Mouse (Mus musculus) lung, postnatal 0 days (tissue): ENCODE data around the gene Npcd. TPM values are rescaled to one million over a fixed set of nuclear protein-coding genes. Genes with fewer than 3 reads are reported as not detected.

Experiments
- ATAC-seq: fragments of 200-750 bp; cut with Nextera tagmentation; 2 replicates; pipeline ENCODE4 v1.8.0; 2017; ENCODE audit warnings: moderate library complexity
- DNase-seq: peaks from one replicate; pipeline ENCODE4 v3.0.0-alpha.2; 2016; ENCODE audit warnings: low spot score
- H3K27ac ChIP-seq: fragments of 300-500 bp; sonication (generic); 2 replicates; pipeline ENCODE4 v1.5.1; 2014; ENCODE audit warnings: antibody characterized with exemption, mild to moderate bottlenecking, low read length, mixed read lengths
- H3K27me3 ChIP-seq: fragments of 300-500 bp; sonication (generic); replicated peaks from 2 replicates; pipeline ENCODE4 v1.6.1; 2014; ENCODE audit warnings: low read length, mixed read lengths; ENCODE audit not compliant: insufficient read depth
- H3K36me3 ChIP-seq: fragments of 300-500 bp; sonication (generic); 2 replicates; pipeline ENCODE4 v1.6.1; 2014; ENCODE audit warnings: low read length, mixed read lengths; ENCODE audit not compliant: insufficient read depth
- H3K4me1 ChIP-seq: fragments of 300-500 bp; sonication (generic); 2 replicates; pipeline ENCODE4 v1.6.1; 2014; ENCODE audit warnings: antibody characterized with exemption, low read depth, low read length, mixed read lengths; ENCODE audit not compliant: insufficient read depth
- H3K4me2 ChIP-seq: fragments of 300-500 bp; sonication (generic); replicated peaks from 2 replicates; pipeline ENCODE4 v1.6.1; 2014; ENCODE audit warnings: low read depth, mild to moderate bottlenecking, low read length, moderate library complexity, mixed read lengths
- H3K4me3 ChIP-seq: fragments of 300-500 bp; sonication (generic); 2 replicates; pipeline ENCODE4 v1.5.1; 2014; ENCODE audit warnings: low read depth, low read length
- H3K9ac ChIP-seq: fragments of 300-500 bp; sonication (generic); replicated peaks from 2 replicates; pipeline ENCODE4 v1.6.1; 2014; ENCODE audit warnings: low read depth, mild to moderate bottlenecking
- H3K9me3 ChIP-seq: fragments of 300-500 bp; sonication (generic); 2 replicates; pipeline ENCODE4 v1.6.1; 2016; ENCODE audit warnings: low read length, mixed read lengths
- CTCF ChIP-seq: IDR thresholded peaks from 2 replicates; pipeline ENCODE4 v1.5.1; 2016; ENCODE audit warnings: antibody characterized with exemption, mild to moderate bottlenecking
- EP300 ChIP-seq: IDR thresholded peaks from 2 replicates; pipeline ENCODE4 v1.6.1; 2016; ENCODE audit warnings: antibody characterized with exemption, mild to moderate bottlenecking, control low read depth
- WGBS: fragments of 180-500 bp; shearing (Covaris S2); extraction: QIAGEN DNeasy Blood & Tissue Kit; methylation state at CpG from one replicate; pipeline ENCODE4 v1.1.7; 2014; 5-methylcytosine and 5-hydroxymethylcytosine counted together
- polyA plus RNA-seq: library from polyadenylated mRNA; unstranded; fragments of >200 nt; fragmentation: Nextera tagmentation; extraction: Ambion mirVana; gene quantifications from 2 replicates; pipeline ENCODE4 v1.2.1, GENCODE M21; 2015

Gene Npcd
- polyA plus RNA-seq, 1 experiment from 2014 or later: not detected

DNA sequence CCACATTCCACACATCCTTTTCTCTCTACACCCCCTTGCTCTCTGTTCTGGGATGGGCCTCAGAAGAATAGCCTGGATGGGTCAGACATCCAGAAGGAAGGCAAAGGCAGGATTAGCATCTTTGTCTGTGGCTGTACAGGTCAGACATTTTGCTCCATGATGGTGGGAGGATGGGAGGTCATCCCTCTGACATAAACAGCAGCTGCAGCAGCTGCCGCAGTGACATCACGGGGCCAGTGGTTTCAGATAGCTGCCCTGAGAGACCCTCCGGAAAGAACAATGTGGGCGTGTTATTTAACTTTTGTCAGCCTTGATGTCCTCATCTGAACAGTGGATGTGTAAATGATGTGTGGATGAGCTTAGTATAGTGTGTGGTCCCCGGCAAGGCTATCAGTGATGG is 88.2 kb downstream of the Npcd start:
- WGBS: 77% methylated on average over 5 of the region's 5 CpGs
- DNase-seq: no peak
- H3K9me3 ChIP-seq: no peaks in the 10 kb centered on the region
- no peaks in the 10 kb centered on the region for H3K27me3 ChIP-seq
- no peak overlapping the region for H3K27ac ChIP-seq
- no peak for TF ChIP-seq CTCF
- peaks cover 7% of the 10 kb centered on the region; the same call in 1 of the 2 replicates for H3K4me1 ChIP-seq
- H3K4me3 ChIP-seq: no peak overlapping the region
- no peak overlapping the region for H3K4me2 ChIP-seq
- ATAC-seq: no peak
- H3K9ac ChIP-seq: no peak overlapping the region
- H3K36me3 ChIP-seq: no peaks in the 10 kb centered on the region

DNA sequence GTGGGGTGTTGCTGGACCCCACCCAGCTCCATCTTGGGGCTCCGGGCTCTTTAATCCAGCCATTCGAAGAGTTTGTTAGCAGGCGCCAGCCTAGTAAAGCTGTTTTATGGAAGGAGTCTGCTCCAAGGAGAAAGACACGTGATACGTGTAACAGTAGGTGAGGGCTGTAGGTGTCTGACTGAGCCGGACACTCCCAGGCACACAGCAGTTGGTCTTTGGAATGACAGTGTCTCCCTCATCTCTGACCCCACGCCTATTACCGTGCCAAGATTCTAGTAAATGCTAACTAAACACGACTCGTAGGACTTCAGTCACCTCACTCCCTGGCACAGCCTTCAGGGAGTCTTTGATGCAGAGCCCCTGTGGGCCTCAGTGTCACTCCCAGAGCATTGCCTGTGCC is 88.7 kb downstream of the Npcd start:
- Histone ChIP-seq H3K9ac (no peak overlapping the region), H3K4me2 (no peak overlapping the region), H3K36me3 (no peaks in the 10 kb centered on the region), H3K4me3 (no peak overlapping the region), H3K27me3 (no peaks in the 10 kb centered on the region), H3K9me3 (no peaks in the 10 kb centered on the region), H3K4me1 (peaks cover 12% of the 10 kb centered on the region; the same call in 1 of the 2 replicates), H3K27ac (no peak overlapping the region)
- no peak for TF ChIP-seq EP300
- no peak for TF ChIP-seq CTCF
- WGBS: 75% methylated on average over 10 of the region's 10 CpGs
- ATAC-seq (no peak), DNase-seq (no peak)

DNA sequence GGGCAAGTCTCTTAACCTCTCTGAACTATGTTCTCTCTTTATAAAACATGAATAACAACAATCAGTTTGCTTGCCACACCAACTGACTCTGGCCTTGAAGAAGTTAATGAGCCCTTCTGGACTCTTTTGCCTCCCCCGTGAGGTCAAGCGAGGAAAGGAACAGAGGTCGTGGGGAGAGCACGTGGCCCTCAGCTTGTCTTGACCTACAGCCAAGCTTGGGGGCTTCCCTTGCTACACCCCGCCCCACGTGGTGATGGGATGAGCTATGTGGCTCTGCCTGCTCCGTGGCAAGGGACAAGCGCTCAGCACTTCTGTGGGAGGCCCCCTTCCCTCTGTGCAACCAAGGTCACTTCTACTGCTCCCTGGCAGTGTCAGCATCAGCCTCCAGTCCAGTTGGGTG is 89.3 kb downstream of the Npcd start:
- 62% methylated on average over 8 of the region's 8 CpGs for WGBS
- Histone ChIP-seq H3K4me2 (no peak overlapping the region), H3K27ac (no peak overlapping the region), H3K27me3 (no peaks in the 10 kb centered on the region), H3K9me3 (no peaks in the 10 kb centered on the region), H3K4me1 (peaks cover 14% of the 10 kb centered on the region; the same call in 1 of the 2 replicates), H3K9ac (no peak overlapping the region), H3K4me3 (no peak overlapping the region), H3K36me3 (no peaks in the 10 kb centered on the region)
- TF ChIP-seq CTCF (no peak), EP300 (no peak)
- DNase-seq (no peak), ATAC-seq (no peak)

DNA sequence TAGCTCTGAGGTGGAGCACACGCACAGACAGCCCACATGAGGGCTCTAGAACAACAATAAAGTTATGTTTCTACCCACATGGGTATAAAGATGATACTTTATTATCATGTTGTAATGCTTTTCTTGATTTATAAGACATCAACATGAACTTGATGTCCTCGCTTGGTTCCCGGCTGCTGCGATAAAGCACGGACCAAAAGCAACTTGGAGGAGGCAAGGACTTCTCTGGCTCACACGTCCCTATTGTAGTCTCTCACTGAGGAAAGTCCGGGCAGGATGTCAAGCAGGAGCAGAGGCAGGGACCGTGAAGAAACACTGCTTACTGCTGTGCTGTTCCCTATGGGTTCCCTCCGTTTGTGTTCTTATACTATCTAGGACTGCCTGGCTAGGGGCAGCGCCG is 90.0 kb downstream of the Npcd start:
- Histone ChIP-seq H3K4me2 (no peak overlapping the region), H3K9ac (no peak overlapping the region), H3K36me3 (peaks cover 1% of the 10 kb centered on the region; the same call in 1 of the 2 replicates), H3K27ac (no peak overlapping the region), H3K4me3 (no peak overlapping the region), H3K27me3 (no peaks in the 10 kb centered on the region), H3K9me3 (no peaks in the 10 kb centered on the region), H3K4me1 (peaks cover 14% of the 10 kb centered on the region; the same call in 1 of the 2 replicates)
- 92% methylated on average over 11 of the region's 11 CpGs for WGBS
- TF ChIP-seq EP300: no peak
- no peak for ATAC-seq
- DNase-seq: no peak

DNA sequence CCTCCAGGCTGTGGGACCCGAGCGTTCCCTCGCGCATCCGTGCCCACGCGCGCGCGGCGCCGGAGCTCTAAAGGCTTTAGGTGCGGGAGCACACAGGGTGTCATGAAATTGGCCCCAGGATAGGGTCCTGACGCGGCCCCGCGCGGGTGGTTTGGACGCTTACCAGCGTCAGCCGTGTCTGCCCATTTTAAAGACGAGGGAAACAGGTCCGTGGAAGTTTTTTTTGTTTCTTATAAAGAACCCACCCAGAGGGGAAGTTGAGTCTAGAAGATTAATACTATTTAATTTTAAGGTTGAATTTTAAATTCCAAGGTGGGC is 91.4 kb downstream of the Npcd start:
- peak overlapping the region; percentile 92 for H3K9ac ChIP-seq
- no peak for ATAC-seq
- peak overlapping the region; percentile 99 for H3K4me3 ChIP-seq
- H3K9me3 ChIP-seq: no peaks in the 10 kb centered on the region
- H3K4me1 ChIP-seq: peaks cover 14% of the 10 kb centered on the region; the same call in 1 of the 2 replicates
- H3K4me2 ChIP-seq: peak overlapping the region; percentile 94
- TF ChIP-seq CTCF (no peak), EP300 (no peak)
- no peaks in the 10 kb centered on the region for H3K27me3 ChIP-seq
- DNase-seq: peak; percentile 39
- no peak overlapping the region for H3K27ac ChIP-seq
- 0% methylated on average over 23 of the region's 23 CpGs for WGBS
- peaks cover 9% of the 10 kb centered on the region; the same call in 1 of the 2 replicates for H3K36me3 ChIP-seq

DNA sequence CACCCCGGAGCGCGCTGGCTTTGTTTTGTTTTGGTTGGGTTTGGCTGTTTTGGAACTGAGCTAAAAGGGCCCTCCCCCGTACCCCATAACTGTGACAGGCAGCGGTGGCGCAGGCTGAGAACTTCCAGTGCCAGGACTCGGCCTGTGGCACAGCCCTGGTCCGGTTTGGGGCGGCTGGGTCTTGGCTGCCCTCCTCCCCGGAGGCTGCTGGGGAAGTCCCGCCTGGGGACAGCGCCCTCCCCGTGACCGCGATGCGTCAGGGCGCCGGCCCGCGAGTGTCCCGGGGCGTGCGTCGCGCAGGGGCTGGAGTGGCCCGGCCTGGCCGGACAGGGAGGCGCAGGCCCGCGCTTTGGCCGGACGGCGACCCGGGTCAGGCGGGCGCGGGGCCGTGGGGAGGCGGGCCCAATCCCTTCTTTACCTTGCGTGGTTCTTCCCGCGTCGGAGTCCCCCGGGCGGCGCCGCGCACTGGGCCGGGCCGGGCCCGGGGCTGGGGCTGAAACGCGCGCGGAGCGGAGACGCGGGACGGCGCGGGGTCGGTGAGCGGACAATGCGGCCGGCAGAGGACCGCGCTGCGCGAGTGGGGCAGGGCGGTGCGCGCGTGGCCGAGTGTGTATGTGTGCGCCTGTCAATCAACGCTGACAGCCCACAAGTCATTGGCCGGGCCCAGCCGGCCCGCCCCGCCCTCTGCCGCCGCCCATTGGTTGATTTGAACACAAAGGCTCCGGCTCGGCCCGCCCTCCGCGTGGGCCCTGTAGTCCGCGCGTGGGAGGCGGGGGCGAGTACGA is 91.9 kb downstream of the Npcd start, which contains the start of gene Sun2:
Gene Sun2, minus strand, starts transcription at position 616 of the 785 bp plus-strand sequence.
- Histone ChIP-seq H3K4me3 (peak within 1 kb of the TSS; percentile 99), H3K9me3 (no peaks in the 10 kb centered on the region), H3K4me1 (peaks cover 14% of the 10 kb centered on the region; the same call in 1 of the 2 replicates), H3K4me2 (peak within 1 kb of the TSS; percentile 94), H3K36me3 (peaks cover 9% of the 10 kb centered on the region; the same call in 1 of the 2 replicates), H3K27ac (peak within 1 kb of the TSS; percentile 95), H3K9ac (peak within 1 kb of the TSS; percentile 92), H3K27me3 (no peaks in the 10 kb centered on the region)
- TF ChIP-seq EP300 (no peak), CTCF (peak; percentile 28)
- WGBS: under 1% methylated on average over 45 of the region's 93 CpGs
- peak; percentile 93 for DNase-seq
- ATAC-seq: peak; percentile 96
